Mouse (Mus musculus) heart, embryonic 14.5 days (tissue): Measurements from ENCODE around the gene Ssna1. TPM values are rescaled to one million over a fixed set of nuclear protein-coding genes. Genes with fewer than 3 reads are reported as not detected.

Experiments used
- ATAC-seq: fragments of 200-750 bp; cut with Nextera tagmentation; 2 replicates; pipeline ENCODE4 v1.8.0; 2017; ENCODE audit warnings: low read depth, moderate TSS enrichment; ENCODE audit not compliant: insufficient number of reproducible peaks, insufficient read depth, low FRiP score
- H3K27ac ChIP-seq, 2 experiments: fragments of 200-500 bp in 1 of 2; fragments of 300-500 bp in 1 of 2; sonication (generic) in 1 of 2; replicated peaks in 1 of 2; 2 replicates each; pipeline ENCODE4 v1.5.1; 2012 to 2014; ENCODE audit warnings: low read depth in 2 of 2, low read length in 2 of 2, control low read depth in 1 of 2, mild to moderate bottlenecking in 1 of 2, mixed read lengths in 1 of 2; ENCODE audit not compliant: control insufficient read depth in 1 of 2, insufficient read depth in 1 of 2
- H3K27me3 ChIP-seq: fragments of 300-500 bp; sonication (generic); 2 replicates; pipeline ENCODE4 v1.6.1; 2014; ENCODE audit warnings: mild to moderate bottlenecking, low read length, control low read depth; ENCODE audit not compliant: control insufficient read depth, insufficient read depth
- H3K36me3 ChIP-seq: fragments of 300-500 bp; sonication (generic); 2 replicates; pipeline ENCODE4 v1.6.1; 2014; ENCODE audit warnings: mild to moderate bottlenecking, control low read depth, low read length, mixed read lengths; ENCODE audit not compliant: control insufficient read depth, insufficient read depth
- H3K4me1 ChIP-seq, 2 experiments: fragments of 200-500 bp in 1 of 2; fragments of 300-500 bp in 1 of 2; sonication (generic) in 1 of 2; 2 replicates each; pipeline ENCODE4 v1.6.1; 2012 to 2014; ENCODE audit warnings: low read length in 2 of 2, control low read depth in 1 of 2, mixed read lengths in 1 of 2; ENCODE audit not compliant: control insufficient read depth in 2 of 2, insufficient read depth in 2 of 2
- H3K4me2 ChIP-seq: fragments of 300-500 bp; sonication (generic); 2 replicates; pipeline ENCODE4 v1.6.1; 2014; ENCODE audit warnings: mild to moderate bottlenecking, low read length
- H3K4me3 ChIP-seq, 2 experiments: fragments of 200-500 bp in 1 of 2; fragments of 300-500 bp in 1 of 2; sonication (generic) in 1 of 2; 2 replicates each; pipeline ENCODE4 v1.5.1; 2012 to 2014; ENCODE audit warnings: low read length in 2 of 2, mild to moderate bottlenecking in 2 of 2, control low read depth in 1 of 2, low read depth in 1 of 2, moderate library complexity in 1 of 2; ENCODE audit not compliant: control insufficient read depth in 1 of 2, insufficient read depth in 1 of 2
- H3K9ac ChIP-seq: fragments of 300-500 bp; sonication (generic); 2 replicates; pipeline ENCODE4 v1.6.1; 2014; ENCODE audit warnings: mild to moderate bottlenecking, low read length
- H3K9me3 ChIP-seq: fragments of 300-500 bp; sonication (generic); 2 replicates; pipeline ENCODE4 v1.6.1; 2016; ENCODE audit warnings: low read length, control low read depth; ENCODE audit not compliant: control insufficient read depth
- WGBS: fragments of 180-500 bp; shearing (Covaris S2); extraction: QIAGEN DNeasy Blood & Tissue Kit; methylation state at CpG from one replicate; pipeline ENCODE4 v1.1.7; 2014; 5-methylcytosine and 5-hydroxymethylcytosine counted together
- polyA plus RNA-seq: library from polyadenylated mRNA; unstranded; fragments of >200 nt; fragmentation: Nextera tagmentation; extraction: Ambion mirVana; gene quantifications from 2 replicates; pipeline ENCODE4 v1.2.1, GENCODE M21; 2014

The Ssna1 gene
- polyA plus RNA-seq, 1 experiment from 2014 or later, result 163 TPM

DNA sequence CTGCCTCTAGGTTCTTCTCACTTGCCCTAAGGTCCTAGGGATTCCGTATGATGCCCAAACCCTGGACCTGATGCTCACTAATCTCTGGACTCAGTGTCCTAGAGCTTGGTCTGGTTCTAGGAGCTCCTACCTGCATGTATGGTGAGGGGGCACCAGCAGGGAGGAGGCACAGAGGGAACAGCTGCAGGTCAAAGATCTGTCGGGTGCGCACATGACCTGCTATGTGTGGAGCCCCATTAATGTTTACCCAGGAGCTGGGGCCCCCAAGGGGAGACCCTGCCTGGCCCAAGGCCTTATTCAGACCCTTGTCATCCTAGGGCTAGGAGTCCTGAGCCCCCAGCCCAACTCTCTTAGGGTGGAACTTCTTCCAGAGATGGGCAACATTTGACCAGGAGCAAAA is 38.2 kb downstream of the Ssna1 start, which contains the start of gene Slc34a3:
Gene Slc34a3, minus strand, starts transcription at position 315 of the 400 bp plus-strand sequence.
- 76% methylated on average over 3 of the region's 3 CpGs for WGBS
- no peak within 1 kb of the TSS for H3K27ac ChIP-seq

GRCm38 (mm10) chr2:25233421-25233820 is 38.8 kb downstream of the Ssna1 start:
- Histone ChIP-seq H3K4me3 (no peak overlapping the region), H3K27ac (no peak overlapping the region), H3K4me2 (no peak overlapping the region), H3K4me1 (peaks cover 3 to 4% of the 10 kb centered on the region in 2 experiments; a peak in 2 of 4 replicates), H3K9me3 (no peaks in the 10 kb centered on the region), H3K36me3 (no peaks in the 10 kb centered on the region), H3K9ac (no peak overlapping the region), H3K27me3 (peaks cover 27% of the 10 kb centered on the region)
- no peak for ATAC-seq
- 73% methylated on average over 4 of the region's 4 CpGs for WGBS

More for the DNA sequence above, 38.2 kb downstream of the Ssna1 start, which contains the start of gene Slc34a3:
- H3K9ac ChIP-seq, result no peak within 1 kb of the TSS
- H3K4me3 ChIP-seq, result no peak within 1 kb of the TSS
- no peak for ATAC-seq
- no peak within 1 kb of the TSS for H3K4me2 ChIP-seq
- no peaks in the 10 kb centered on the region for H3K36me3 ChIP-seq
- 0 out of 4 replicates have a peak, but pooled peaks cover 0 to under 1% of the 10 kb centered on the region in 2 experiments for H3K4me1 ChIP-seq
- no peaks in the 10 kb centered on the region for H3K9me3 ChIP-seq
- peaks cover 27% of the 10 kb centered on the region for H3K27me3 ChIP-seq

- no peak overlapping the region for H3K4me2 ChIP-seq
- no peaks in the 10 kb centered on the region for H3K9me3 ChIP-seq
- 45% methylated on average over 12 of the region's 12 CpGs for WGBS
- H3K27me3 ChIP-seq, result peaks cover 27% of the 10 kb centered on the region
- H3K36me3 ChIP-seq, result no peaks in the 10 kb centered on the region
- H3K4me1 ChIP-seq, result peaks cover 3 to 10% of the 10 kb centered on the region in 2 experiments; a peak in 3 of 4 replicates
- no peak overlapping the region for H3K9ac ChIP-seq
- no peak for ATAC-seq
- no peak overlapping the region for H3K27ac ChIP-seq
- no peak overlapping the region for H3K4me3 ChIP-seq
Observed at GRCm38 (mm10) chr2:25231038-25231437, 41.2 kb downstream of the Ssna1 start.

DNA sequence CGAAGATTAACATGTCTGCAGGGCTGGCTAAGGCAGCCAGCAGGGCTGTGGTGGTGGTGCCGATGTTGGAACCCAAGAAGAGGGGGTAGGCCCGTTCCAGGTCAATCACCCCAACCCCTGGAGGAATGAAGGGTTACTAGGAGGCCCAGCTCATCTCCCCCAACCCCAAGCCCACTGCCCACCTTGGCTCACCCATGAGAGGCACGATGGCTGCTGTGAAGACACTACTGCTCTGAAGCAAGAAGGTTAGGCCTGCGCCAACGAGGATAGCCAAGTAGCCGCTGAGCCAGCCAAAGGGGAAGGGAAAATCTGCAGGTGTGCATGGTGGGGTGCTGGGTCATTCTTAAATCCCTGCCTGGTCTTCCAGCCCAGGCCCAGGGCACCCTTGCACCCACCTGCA is 41.7 kb downstream of the Ssna1 start:
- H3K9ac ChIP-seq, result no peak overlapping the region
- H3K4me2 ChIP-seq, result no peak overlapping the region
- H3K27me3 ChIP-seq, result peaks cover 27% of the 10 kb centered on the region
- no peak overlapping the region for H3K4me3 ChIP-seq
- no peak for ATAC-seq
- H3K9me3 ChIP-seq, result no peaks in the 10 kb centered on the region
- H3K4me1 ChIP-seq, result peaks cover 3 to 14% of the 10 kb centered on the region in 2 experiments
- no peaks in the 10 kb centered on the region for H3K36me3 ChIP-seq
- 82% methylated on average over 7 of the region's 7 CpGs for WGBS
- H3K27ac ChIP-seq, result no peak overlapping the region

GRCm38 (mm10) chr2:25229582-25229981 is 42.7 kb downstream of the Ssna1 start:
- H3K27ac ChIP-seq, result no peak overlapping the region
- ATAC-seq, result no peak
- WGBS, result 74% methylated on average over 5 of the region's 5 CpGs
- H3K9me3 ChIP-seq, result no peaks in the 10 kb centered on the region
- H3K9ac ChIP-seq, result no peak overlapping the region
- H3K36me3 ChIP-seq, result no peaks in the 10 kb centered on the region
- H3K27me3 ChIP-seq, result peaks cover 26% of the 10 kb centered on the region
- no peak overlapping the region for H3K4me3 ChIP-seq
- no peak overlapping the region for H3K4me2 ChIP-seq
- peaks cover 3 to 16% of the 10 kb centered on the region in 2 experiments for H3K4me1 ChIP-seq

- H3K4me3 ChIP-seq, result no peak overlapping the region
- peaks cover 3 to 16% of the 10 kb centered on the region in 2 experiments for H3K4me1 ChIP-seq
- WGBS, result 62% methylated on average over 6 of the region's 6 CpGs
- peaks cover 22% of the 10 kb centered on the region for H3K27me3 ChIP-seq
- H3K9me3 ChIP-seq, result no peaks in the 10 kb centered on the region
- H3K9ac ChIP-seq, result no peak overlapping the region
- H3K36me3 ChIP-seq, result no peaks in the 10 kb centered on the region
- peak overlapping the region; percentile 62 for H3K4me2 ChIP-seq
- H3K27ac ChIP-seq, result no peak overlapping the region
- no peak for ATAC-seq
Observed at GRCm38 (mm10) chr2:25228995-25229530, 43.2 kb downstream of the Ssna1 start.

DNA sequence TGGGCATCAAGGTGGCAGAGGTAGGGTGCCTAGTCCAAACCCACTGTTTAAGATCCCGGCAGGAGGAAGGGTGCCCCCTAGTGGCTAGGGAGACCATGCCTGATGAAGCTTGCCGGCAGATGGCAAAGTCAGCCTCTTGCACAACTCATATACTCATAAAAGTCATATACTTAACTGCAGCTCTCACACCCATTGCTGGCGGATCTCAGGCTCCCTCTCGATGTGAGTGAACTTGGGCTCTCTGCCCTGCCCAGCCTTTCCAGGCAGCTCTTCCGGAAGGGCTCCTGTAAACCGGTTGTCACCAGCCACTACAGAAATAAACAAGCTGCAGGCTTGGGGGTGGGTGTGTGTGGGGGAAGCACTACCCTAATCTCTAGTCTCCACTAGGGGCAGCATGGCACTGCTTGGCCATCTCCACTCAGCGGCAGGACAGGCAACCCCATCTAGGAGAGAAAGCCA is 43.8 kb downstream of the Ssna1 start:
- Histone ChIP-seq H3K9ac (peak overlapping the region; percentile 55), H3K9me3 (no peaks in the 10 kb centered on the region), H3K27me3 (peaks cover 22% of the 10 kb centered on the region), H3K36me3 (peaks cover 1% of the 10 kb centered on the region; the same call in 1 of the 2 replicates), H3K27ac (peak overlapping the region; percentile 65 to 73), H3K4me2 (peak overlapping the region; percentile 62), H3K4me3 (peak overlapping the region; percentile 26 to 32), H3K4me1 (peaks cover 3 to 18% of the 10 kb centered on the region in 2 experiments)
- 0 out of 2 replicates have a peak, but pooled peaks have one; percentile 16 for ATAC-seq
- WGBS, result under 1% methylated on average over 7 of the region's 7 CpGs
